Mouse (Mus musculus): Measurements from ENCODE around the gene Krba1. TPM values are rescaled to one million over a fixed set of nuclear protein-coding genes. Genes with fewer than 3 reads are reported as not detected.

Gene Krba1
- polyA plus RNA-seq, 1 experiment from 2014 or later = 16.5 TPM

GRCm38 (mm10) chr6:48426956-48427355 is 31.6 kb downstream of the Krba1 start:
- H3K9me3 ChIP-seq (ENCODE audit: control insufficient read depth, low read length) = no peaks in the 10 kb centered on the region
- ATAC-seq (ENCODE audit: insufficient number of reproducible peaks, insufficient read depth, low FRiP score, low read depth) = no peak
- H3K36me3 ChIP-seq (ENCODE audit: control insufficient read depth, insufficient read depth, low read length) = no peaks in the 10 kb centered on the region
- 62% methylated on average over 5 of the region's 5 CpGs for WGBS
- no peaks in the 10 kb centered on the region for H3K4me1 ChIP-seq (ENCODE audit: control insufficient read depth in 2 of 2, insufficient read depth in 2 of 2, low read length in 2 of 2)
- H3K9ac ChIP-seq (ENCODE audit: low read length) = no peak overlapping the region
- H3K4me3 ChIP-seq (ENCODE audit: control insufficient read depth in 1 of 2, insufficient read depth in 1 of 2, low read depth in 1 of 2, low read length in 2 of 2) = no peak overlapping the region
- no peaks in the 10 kb centered on the region for H3K27me3 ChIP-seq (ENCODE audit: control insufficient read depth, insufficient read depth, low read length)
- no peak overlapping the region for H3K4me2 ChIP-seq (ENCODE audit: low read length)
- H3K27ac ChIP-seq (replicated peaks in 1 of 2; ENCODE audit: control insufficient read depth in 1 of 2, insufficient read depth in 1 of 2, low read depth in 2 of 2, low read length in 2 of 2) = no peak overlapping the region

- no peak for ATAC-seq (ENCODE audit: insufficient number of reproducible peaks, insufficient read depth, low FRiP score, low read depth)
- H3K9me3 ChIP-seq (ENCODE audit: control insufficient read depth, low read length) = no peaks in the 10 kb centered on the region
- H3K4me1 ChIP-seq (ENCODE audit: control insufficient read depth in 2 of 2, insufficient read depth in 2 of 2, low read length in 2 of 2) = peaks cover 4 to 9% of the 10 kb centered on the region in 2 experiments; a peak in 3 of 4 replicates
- H3K4me2 ChIP-seq (ENCODE audit: low read length) = no peak overlapping the region
- no peaks in the 10 kb centered on the region for H3K27me3 ChIP-seq (ENCODE audit: control insufficient read depth, insufficient read depth, low read length)
- no peak overlapping the region for H3K4me3 ChIP-seq (ENCODE audit: control insufficient read depth in 1 of 2, insufficient read depth in 1 of 2, low read depth in 1 of 2, low read length in 2 of 2)
- 66% methylated on average over 4 of the region's 4 CpGs for WGBS
- no peak overlapping the region for H3K9ac ChIP-seq (ENCODE audit: low read length)
- no peaks in the 10 kb centered on the region for H3K36me3 ChIP-seq (ENCODE audit: control insufficient read depth, insufficient read depth, low read length)
- no peak overlapping the region for H3K27ac ChIP-seq (replicated peaks in 1 of 2; ENCODE audit: control insufficient read depth in 1 of 2, insufficient read depth in 1 of 2, low read depth in 2 of 2, low read length in 2 of 2)
These were observed 33.6 kb downstream of the Krba1 start for GRCm38 (mm10) chr6:48428769-48429557.

- H3K36me3 ChIP-seq (ENCODE audit: control insufficient read depth, insufficient read depth, low read length) = no peaks in the 10 kb centered on the region
- no peak overlapping the region for H3K4me3 ChIP-seq (ENCODE audit: control insufficient read depth in 1 of 2, insufficient read depth in 1 of 2, low read depth in 1 of 2, low read length in 2 of 2)
- H3K4me2 ChIP-seq (ENCODE audit: low read length) = no peak overlapping the region
- H3K27me3 ChIP-seq (ENCODE audit: control insufficient read depth, insufficient read depth, low read length) = no peaks in the 10 kb centered on the region
- ATAC-seq (ENCODE audit: insufficient number of reproducible peaks, insufficient read depth, low FRiP score, low read depth) = no peak
- H3K4me1 ChIP-seq (ENCODE audit: control insufficient read depth in 2 of 2, insufficient read depth in 2 of 2, low read length in 2 of 2) = peaks cover 6 to 16% of the 10 kb centered on the region in 2 experiments; a peak in 3 of 4 replicates
- no peak overlapping the region for H3K9ac ChIP-seq (ENCODE audit: low read length)
- no peaks in the 10 kb centered on the region for H3K9me3 ChIP-seq (ENCODE audit: control insufficient read depth, low read length)
- H3K27ac ChIP-seq (replicated peaks in 1 of 2; ENCODE audit: control insufficient read depth in 1 of 2, insufficient read depth in 1 of 2, low read depth in 2 of 2, low read length in 2 of 2) = no peak overlapping the region
- WGBS = 66% methylated on average over 5 of the region's 5 CpGs
These were observed 35.4 kb downstream of the Krba1 start for GRCm38 (mm10) chr6:48430748-48431147.

GRCm38 (mm10) chr6:48432893-48433816 is 37.8 kb downstream of the Krba1 start:
- WGBS = 49% methylated on average over 12 of the region's 12 CpGs
- H3K4me1 ChIP-seq (ENCODE audit: control insufficient read depth in 2 of 2, insufficient read depth in 2 of 2, low read length in 2 of 2) = peaks cover 10 to 30% of the 10 kb centered on the region in 2 experiments; a peak in 3 of 4 replicates
- H3K4me3 ChIP-seq (ENCODE audit: control insufficient read depth in 1 of 2, insufficient read depth in 1 of 2, low read depth in 1 of 2, low read length in 2 of 2) = no peak overlapping the region
- H3K27ac ChIP-seq (replicated peaks in 1 of 2; ENCODE audit: control insufficient read depth in 1 of 2, insufficient read depth in 1 of 2, low read depth in 2 of 2, low read length in 2 of 2) = no peak overlapping the region
- H3K36me3 ChIP-seq (ENCODE audit: control insufficient read depth, insufficient read depth, low read length) = peaks cover 13% of the 10 kb centered on the region
- no peak overlapping the region for H3K4me2 ChIP-seq (ENCODE audit: low read length)
- peaks cover 7% of the 10 kb centered on the region; the same call in 1 of the 2 replicates for H3K27me3 ChIP-seq (ENCODE audit: control insufficient read depth, insufficient read depth, low read length)
- no peaks in the 10 kb centered on the region for H3K9me3 ChIP-seq (ENCODE audit: control insufficient read depth, low read length)
- no peak overlapping the region; the same call in 1 of the 2 replicates for H3K9ac ChIP-seq (ENCODE audit: low read length)
- no peak for ATAC-seq (ENCODE audit: insufficient number of reproducible peaks, insufficient read depth, low FRiP score, low read depth)

GRCm38 (mm10) chr6:48434651-48435050 is 39.3 kb downstream of the Krba1 start:
- H3K9me3 ChIP-seq (ENCODE audit: control insufficient read depth, low read length) = no peaks in the 10 kb centered on the region
- H3K27ac ChIP-seq (replicated peaks in 1 of 2; ENCODE audit: control insufficient read depth in 1 of 2, insufficient read depth in 1 of 2, low read depth in 2 of 2, low read length in 2 of 2) = no peak overlapping the region
- H3K4me3 ChIP-seq (ENCODE audit: control insufficient read depth in 1 of 2, insufficient read depth in 1 of 2, low read depth in 1 of 2, low read length in 2 of 2) = no peak overlapping the region
- ATAC-seq (ENCODE audit: insufficient number of reproducible peaks, insufficient read depth, low FRiP score, low read depth) = no peak
- peaks cover 28% of the 10 kb centered on the region for H3K36me3 ChIP-seq (ENCODE audit: control insufficient read depth, insufficient read depth, low read length)
- peaks cover 20% of the 10 kb centered on the region for H3K27me3 ChIP-seq (ENCODE audit: control insufficient read depth, insufficient read depth, low read length)
- H3K4me1 ChIP-seq (ENCODE audit: control insufficient read depth in 2 of 2, insufficient read depth in 2 of 2, low read length in 2 of 2) = peaks cover 16 to 42% of the 10 kb centered on the region in 2 experiments; a peak in 3 of 4 replicates
- H3K4me2 ChIP-seq (ENCODE audit: low read length) = no peak overlapping the region
- WGBS = 64% methylated on average over 6 of the region's 6 CpGs
- no peak overlapping the region for H3K9ac ChIP-seq (ENCODE audit: low read length)

- Histone ChIP-seq H3K9me3 (ENCODE audit: control insufficient read depth, low read length) (no peaks in the 10 kb centered on the region), H3K9ac (ENCODE audit: low read length) (no peak overlapping the region), H3K4me2 (ENCODE audit: low read length) (no peak overlapping the region), H3K4me3 (ENCODE audit: control insufficient read depth in 1 of 2, insufficient read depth in 1 of 2, low read depth in 1 of 2, low read length in 2 of 2) (no peak overlapping the region), H3K4me1 (ENCODE audit: control insufficient read depth in 2 of 2, insufficient read depth in 2 of 2, low read length in 2 of 2) (peaks cover 16 to 45% of the 10 kb centered on the region in 2 experiments; a peak in 3 of 4 replicates), H3K27me3 (ENCODE audit: control insufficient read depth, insufficient read depth, low read length) (peaks cover 21% of the 10 kb centered on the region), H3K27ac (replicated peaks in 1 of 2; ENCODE audit: control insufficient read depth in 1 of 2, insufficient read depth in 1 of 2, low read depth in 2 of 2, low read length in 2 of 2) (no peak overlapping the region), H3K36me3 (ENCODE audit: control insufficient read depth, insufficient read depth, low read length) (peaks cover 33% of the 10 kb centered on the region)
- no peak; the same call in 1 of the 2 replicates for ATAC-seq (ENCODE audit: insufficient number of reproducible peaks, insufficient read depth, low FRiP score, low read depth)
- 49% methylated on average over 5 of the region's 5 CpGs for WGBS
These were observed 39.7 kb downstream of the Krba1 start for GRCm38 (mm10) chr6:48435111-48435510.

- peaks cover 18 to 52% of the 10 kb centered on the region in 2 experiments; a peak in 3 of 4 replicates for H3K4me1 ChIP-seq (ENCODE audit: control insufficient read depth in 2 of 2, insufficient read depth in 2 of 2, low read length in 2 of 2)
- H3K9me3 ChIP-seq (ENCODE audit: control insufficient read depth, low read length) = no peaks in the 10 kb centered on the region
- no peak for ATAC-seq (ENCODE audit: insufficient number of reproducible peaks, insufficient read depth, low FRiP score, low read depth)
- H3K27ac ChIP-seq (replicated peaks in 1 of 2; ENCODE audit: control insufficient read depth in 1 of 2, insufficient read depth in 1 of 2, low read depth in 2 of 2, low read length in 2 of 2) = no peak overlapping the region
- no peak overlapping the region for H3K4me2 ChIP-seq (ENCODE audit: low read length)
- peaks cover 38% of the 10 kb centered on the region for H3K36me3 ChIP-seq (ENCODE audit: control insufficient read depth, insufficient read depth, low read length)
- peaks cover 21% of the 10 kb centered on the region for H3K27me3 ChIP-seq (ENCODE audit: control insufficient read depth, insufficient read depth, low read length)
- H3K9ac ChIP-seq (ENCODE audit: low read length) = no peak overlapping the region
- 75% methylated on average over 5 of the region's 5 CpGs for WGBS
- H3K4me3 ChIP-seq (ENCODE audit: control insufficient read depth in 1 of 2, insufficient read depth in 1 of 2, low read depth in 1 of 2, low read length in 2 of 2) = no peak overlapping the region
These were observed 40.4 kb downstream of the Krba1 start for GRCm38 (mm10) chr6:48435706-48436349.
